Mouse (Mus musculus): ENCODE results near the gene Ncam2.

Ncam2 gene

GRCm38 (mm10) chr16:81651550-81651949 is 451.1 kb downstream of the Ncam2 start:
- no peak for DNase-seq (ENCODE audit: low spot score)

GRCm38 (mm10) chr16:81656550-81656949 is 456.1 kb downstream of the Ncam2 start:
- DNase-seq (ENCODE audit: low spot score), result no peak

- DNase-seq (ENCODE audit: low spot score), result no peak
Measured at GRCm38 (mm10) chr16:81673866-81674265, 473.4 kb downstream of the Ncam2 start.

DNA sequence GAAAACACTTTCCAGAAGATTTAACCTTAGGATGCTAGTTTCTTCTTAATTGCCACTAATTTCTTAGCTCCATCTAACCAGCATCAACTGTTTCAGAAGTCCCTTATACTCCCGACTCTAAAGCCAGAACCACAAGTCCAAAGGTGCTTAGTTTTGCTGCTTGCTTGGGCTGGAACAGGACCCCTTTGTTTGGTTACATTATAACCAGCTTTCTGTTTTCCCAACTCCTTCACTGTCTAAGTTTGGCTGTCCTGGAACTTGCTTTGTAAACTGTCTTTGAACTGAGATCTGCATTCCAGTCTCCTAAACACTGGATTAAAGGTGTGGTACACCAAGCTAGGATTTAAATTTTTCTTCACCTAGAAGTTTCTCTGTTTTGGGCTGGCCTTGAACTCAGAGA is 475.0 kb downstream of the Ncam2 start:
- no peak for DNase-seq (ENCODE audit: low spot score)
